Mouse (Mus musculus) spleen, adult 12 weeks (tissue): ENCODE data around the gene Cela1.

Experiments
- DNase-seq: peaks from one replicate; pipeline ENCODE4 v3.0.0; 2022; ENCODE audit warnings: low spot score

Gene Cela1

GRCm38 (mm10) chr15:100687430-100687971 lies at the start of gene Cela1:
Gene Cela1, minus strand, starts transcription at chr15:100687921.
- DNase-seq = no peak

GRCm38 (mm10) chr15:100735953-100736300 lies 48.2 kb upstream of the Cela1 start:
- no peak for DNase-seq

- peak; percentile 54 for DNase-seq
Measured at GRCm38 (mm10) chr15:100735095-100735952, 47.6 kb upstream of the Cela1 start.

GRCm38 (mm10) chr15:100732580-100732979 lies 44.9 kb upstream of the Cela1 start:
- DNase-seq = no peak

GRCm38 (mm10) chr15:100731081-100731480 lies 43.4 kb upstream of the Cela1 start:
- DNase-seq = no peak

GRCm38 (mm10) chr15:100729281-100729985 lies 41.7 kb upstream of the Cela1 start, which contains the start of gene Galnt6:
Gene Galnt6, minus strand, starts transcription at chr15:100729376.
- peak; percentile 67 for DNase-seq

- no peak for DNase-seq
Measured at GRCm38 (mm10) chr15:100728586-100728985, 40.9 kb upstream of the Cela1 start.

GRCm38 (mm10) chr15:100727834-100728233 lies 40.1 kb upstream of the Cela1 start:
- DNase-seq = no peak

GRCm38 (mm10) chr15:100726721-100727120 lies 39.0 kb upstream of the Cela1 start:
- no peak for DNase-seq

- no peak for DNase-seq
Measured at GRCm38 (mm10) chr15:100723505-100723904, 35.8 kb upstream of the Cela1 start.

GRCm38 (mm10) chr15:100722564-100722963 lies 34.8 kb upstream of the Cela1 start:
- DNase-seq = no peak

- DNase-seq = no peak
Measured at GRCm38 (mm10) chr15:100722026-100722425, 34.3 kb upstream of the Cela1 start.

- no peak for DNase-seq
Measured at GRCm38 (mm10) chr15:100721445-100721844, 33.7 kb upstream of the Cela1 start.

GRCm38 (mm10) chr15:100720066-100720465 lies 32.3 kb upstream of the Cela1 start:
- no peak for DNase-seq

GRCm38 (mm10) chr15:100719217-100719616 lies 31.5 kb upstream of the Cela1 start:
- DNase-seq = no peak

GRCm38 (mm10) chr15:100718572-100718971 lies 30.9 kb upstream of the Cela1 start:
- DNase-seq = no peak

GRCm38 (mm10) chr15:100717933-100718332 lies 30.2 kb upstream of the Cela1 start:
- no peak for DNase-seq

GRCm38 (mm10) chr15:100715399-100715993 lies 27.8 kb upstream of the Cela1 start:
- DNase-seq = no peak

GRCm38 (mm10) chr15:100714470-100714869 lies 26.7 kb upstream of the Cela1 start:
- DNase-seq = no peak

GRCm38 (mm10) chr15:100710838-100711237 lies 23.1 kb upstream of the Cela1 start:
- DNase-seq = no peak

GRCm38 (mm10) chr15:100708433-100709078 lies 20.8 kb upstream of the Cela1 start:
- no peak for DNase-seq

- DNase-seq = peak; percentile 55
Measured at GRCm38 (mm10) chr15:100706226-100706625, 18.5 kb upstream of the Cela1 start.
